Mouse (Mus musculus) embryonic fibroblast, embryonic 13.5 days (primary cell): Measurements from ENCODE around the gene Inf2.

ENCODE experiments used
- CTCF ChIP-seq: IDR thresholded peaks from 2 replicates; pipeline ENCODE4 v1.5.1; 2011; ENCODE audit warnings: mild to moderate bottlenecking, control low read depth, low read length, moderate library complexity, borderline replicate concordance; ENCODE audit not compliant: insufficient read depth
- POLR2A ChIP-seq: IDR thresholded peaks from 2 replicates; pipeline ENCODE4 v1.6.1; 2011; ENCODE audit warnings: low read depth, mild to moderate bottlenecking, control low read depth, low read length, moderate library complexity

DNA sequence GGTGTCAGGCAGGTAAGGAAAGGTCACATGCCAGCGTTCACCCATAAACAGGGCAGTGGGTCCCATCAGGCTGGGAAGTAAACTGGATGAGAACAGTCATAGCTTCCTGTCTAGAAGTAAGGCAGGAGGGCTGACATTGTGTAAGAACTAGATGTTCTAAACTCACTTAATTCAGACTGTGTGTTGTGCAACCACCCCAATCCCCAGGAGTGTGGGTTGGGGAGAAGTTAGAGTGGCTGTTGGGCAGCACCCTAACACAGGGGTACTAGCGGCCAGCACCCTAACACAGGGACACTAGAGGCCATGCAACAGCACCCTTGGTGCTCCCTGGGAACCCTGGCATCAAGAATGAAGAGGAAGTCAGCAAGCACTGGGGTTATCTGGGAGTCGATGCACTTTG lies 7.5 kb upstream of the Inf2 start:
- TF ChIP-seq POLR2A (no peak), CTCF (no peak)
